Mouse (Mus musculus) forebrain, embryonic 15.5 days (tissue): ENCODE measurements around the gene Cd302. TPM values are rescaled to one million over a fixed set of nuclear protein-coding genes. Genes with fewer than 3 reads are reported as not detected.

ENCODE experiments used
- ATAC-seq: fragments of 200-750 bp; cut with Nextera tagmentation; replicated peaks from 2 replicates; pipeline ENCODE4 v1.8.0; 2017; ENCODE audit warnings: mild to moderate bottlenecking, moderate TSS enrichment, moderate library complexity
- H3K27ac ChIP-seq: fragments of 300-500 bp; sonication (generic); replicated peaks from 2 replicates; pipeline ENCODE4 v1.5.1; 2015; ENCODE audit warnings: mild to moderate bottlenecking, inconsistent platforms
- H3K27me3 ChIP-seq: fragments of 300-500 bp; sonication (generic); 2 replicates; pipeline ENCODE4 v1.6.1; 2015; ENCODE audit warnings: inconsistent platforms
- H3K36me3 ChIP-seq: fragments of 300-500 bp; sonication (generic); 2 replicates; pipeline ENCODE4 v1.6.1; 2015; ENCODE audit warnings: mild to moderate bottlenecking, inconsistent platforms
- H3K4me1 ChIP-seq: fragments of 300-500 bp; sonication (generic); 2 replicates; pipeline ENCODE4 v1.6.1; 2015; ENCODE audit warnings: inconsistent platforms
- H3K4me2 ChIP-seq: fragments of 300-500 bp; sonication (generic); replicated peaks from 2 replicates; pipeline ENCODE4 v1.6.1; 2015; ENCODE audit warnings: mild to moderate bottlenecking, inconsistent platforms
- H3K4me3 ChIP-seq: fragments of 300-500 bp; sonication (generic); 2 replicates; pipeline ENCODE4 v1.5.1; 2015; ENCODE audit warnings: mild to moderate bottlenecking, inconsistent platforms
- H3K9ac ChIP-seq: fragments of 300-500 bp; sonication (generic); replicated peaks from 2 replicates; pipeline ENCODE4 v1.6.1; 2015; ENCODE audit warnings: mild to moderate bottlenecking, inconsistent platforms
- H3K9me3 ChIP-seq: fragments of 300-500 bp; sonication (generic); 2 replicates; pipeline ENCODE4 v1.6.1; 2016; ENCODE audit warnings: inconsistent platforms
- WGBS: fragments of 180-500 bp; shearing (Covaris S2); methylation state at CpG from one replicate; pipeline ENCODE4 v1.1.7; 2015; ENCODE audit warnings: mixed read lengths; 5-methylcytosine and 5-hydroxymethylcytosine counted together
- polyA plus RNA-seq: library from polyadenylated mRNA; unstranded; fragments of >200 nt; fragmentation: Nextera tagmentation; extraction: Ambion mirVana; gene quantifications from 2 replicates; pipeline ENCODE4 v1.2.1, GENCODE M21; 2015

Cd302 gene
- polyA plus RNA-seq, 1 experiment from 2014 or later: 10.3 TPM

DNA sequence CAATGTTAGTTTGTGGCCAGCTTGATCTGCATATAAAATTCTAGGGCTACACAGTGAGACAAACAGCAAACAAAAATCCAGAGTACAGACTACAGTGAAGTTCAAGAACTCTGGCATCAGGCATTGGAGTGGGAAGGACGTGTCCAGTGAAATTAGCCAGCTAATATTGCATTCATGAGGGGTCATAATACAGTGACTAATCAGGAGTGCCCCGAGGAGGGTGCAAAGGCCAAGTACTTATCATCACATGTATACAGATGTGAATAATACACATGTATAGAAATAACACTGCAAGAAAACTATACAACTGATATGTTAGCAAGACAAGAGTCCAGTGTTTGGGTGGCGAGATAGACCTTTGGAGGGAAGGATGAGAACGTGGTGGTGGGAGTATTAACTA is 31.5 kb downstream of the Cd302 start:
- H3K27ac ChIP-seq: no peak overlapping the region
- H3K36me3 ChIP-seq: peaks cover 14% of the 10 kb centered on the region; the same call in 1 of the 2 replicates
- H3K4me1 ChIP-seq: no peaks in the 10 kb centered on the region
- ATAC-seq: no peak
- no peak overlapping the region for H3K4me3 ChIP-seq
- H3K4me2 ChIP-seq: no peak overlapping the region
- H3K27me3 ChIP-seq: no peaks in the 10 kb centered on the region
- H3K9me3 ChIP-seq: no peaks in the 10 kb centered on the region
- no peak overlapping the region for H3K9ac ChIP-seq
- WGBS: 85% methylated on average over 4 of the region's 4 CpGs

GRCm38 (mm10) chr2:60234506-60234905 is 49.8 kb downstream of the Cd302 start:
- Histone ChIP-seq H3K36me3 (peaks cover 78% of the 10 kb centered on the region), H3K9ac (no peak overlapping the region), H3K4me2 (no peak overlapping the region), H3K4me1 (no peaks in the 10 kb centered on the region), H3K9me3 (no peaks in the 10 kb centered on the region), H3K27ac (no peak overlapping the region), H3K4me3 (no peak overlapping the region), H3K27me3 (no peaks in the 10 kb centered on the region)
- 88% methylated on average over 7 of the region's 7 CpGs for WGBS
- ATAC-seq: no peak

GRCm38 (mm10) chr2:60233147-60233546 is 51.1 kb downstream of the Cd302 start:
- H3K27ac ChIP-seq: no peak overlapping the region
- no peak overlapping the region for H3K9ac ChIP-seq
- no peaks in the 10 kb centered on the region for H3K4me1 ChIP-seq
- H3K9me3 ChIP-seq: no peaks in the 10 kb centered on the region
- no peak overlapping the region for H3K4me3 ChIP-seq
- no peak overlapping the region for H3K4me2 ChIP-seq
- H3K36me3 ChIP-seq: peaks cover 68% of the 10 kb centered on the region
- WGBS: 76% methylated on average over 2 of the region's 2 CpGs
- H3K27me3 ChIP-seq: no peaks in the 10 kb centered on the region
- ATAC-seq: no peak

- Histone ChIP-seq H3K36me3 (peaks cover 43% of the 10 kb centered on the region), H3K4me2 (no peak overlapping the region), H3K9me3 (no peaks in the 10 kb centered on the region), H3K27me3 (no peaks in the 10 kb centered on the region), H3K4me3 (no peak overlapping the region), H3K9ac (no peak overlapping the region), H3K4me1 (no peaks in the 10 kb centered on the region), H3K27ac (no peak overlapping the region)
- 96% methylated on average over 2 of the region's 2 CpGs for WGBS
- no peak for ATAC-seq
These were observed 53.9 kb downstream of the Cd302 start for GRCm38 (mm10) chr2:60230361-60230760.

- Histone ChIP-seq H3K4me2 (no peak overlapping the region), H3K27ac (no peak overlapping the region), H3K9ac (no peak overlapping the region), H3K4me3 (no peak overlapping the region), H3K9me3 (no peaks in the 10 kb centered on the region), H3K36me3 (peaks cover 33% of the 10 kb centered on the region), H3K27me3 (no peaks in the 10 kb centered on the region), H3K4me1 (no peaks in the 10 kb centered on the region)
- 38% methylated on average over 1 of the region's 1 CpGs for WGBS
- no peak for ATAC-seq
These were observed 55.8 kb downstream of the Cd302 start for GRCm38 (mm10) chr2:60228470-60228869.

- ATAC-seq: no peak
- WGBS: 76% methylated on average over 1 of the region's 1 CpGs
- Histone ChIP-seq H3K4me1 (peaks cover 4% of the 10 kb centered on the region), H3K4me2 (no peak overlapping the region), H3K27ac (no peak overlapping the region), H3K9me3 (no peaks in the 10 kb centered on the region), H3K36me3 (no peaks in the 10 kb centered on the region), H3K27me3 (no peaks in the 10 kb centered on the region), H3K9ac (no peak overlapping the region), H3K4me3 (no peak overlapping the region)
These were observed 60.8 kb downstream of the Cd302 start for GRCm38 (mm10) chr2:60223489-60223888.

DNA sequence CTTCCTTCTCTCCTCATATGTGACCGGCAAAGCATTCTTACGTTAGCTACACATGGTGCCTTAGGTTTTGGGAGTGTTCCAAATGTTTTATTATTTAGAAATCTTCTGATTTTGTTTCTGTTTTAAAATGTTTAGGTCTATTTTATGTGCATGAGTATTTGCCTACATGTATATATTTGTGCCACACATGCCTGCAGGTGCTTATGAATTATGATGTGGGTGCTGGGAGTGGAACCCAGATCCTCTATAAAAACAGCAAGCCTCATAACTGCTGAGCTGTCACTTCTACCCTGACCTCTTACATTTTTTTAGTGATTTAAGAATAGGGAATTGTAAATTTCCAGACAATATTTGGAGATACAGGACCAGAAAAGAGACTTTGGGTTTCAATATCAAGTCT is 62.3 kb downstream of the Cd302 start:
- H3K27ac ChIP-seq: no peak overlapping the region
- no peak for ATAC-seq
- no peak overlapping the region for H3K4me3 ChIP-seq
- H3K36me3 ChIP-seq: no peaks in the 10 kb centered on the region
- 81% methylated on average over 2 of the region's 2 CpGs for WGBS
- H3K4me1 ChIP-seq: peaks cover 7% of the 10 kb centered on the region
- H3K27me3 ChIP-seq: no peaks in the 10 kb centered on the region
- H3K9me3 ChIP-seq: no peaks in the 10 kb centered on the region
- no peak overlapping the region for H3K9ac ChIP-seq
- no peak overlapping the region for H3K4me2 ChIP-seq

GRCm38 (mm10) chr2:60221236-60221635 is 63.1 kb downstream of the Cd302 start:
- ATAC-seq: no peak
- Histone ChIP-seq H3K36me3 (no peaks in the 10 kb centered on the region), H3K9ac (no peak overlapping the region), H3K9me3 (no peaks in the 10 kb centered on the region), H3K4me3 (no peak overlapping the region), H3K4me1 (peaks cover 10% of the 10 kb centered on the region), H3K27me3 (no peaks in the 10 kb centered on the region), H3K27ac (no peak overlapping the region), H3K4me2 (no peak overlapping the region)
- WGBS: 81% methylated on average over 6 of the region's 6 CpGs

GRCm38 (mm10) chr2:60217620-60218019 is 66.7 kb downstream of the Cd302 start:
- Histone ChIP-seq H3K4me3 (no peak overlapping the region), H3K9me3 (no peaks in the 10 kb centered on the region), H3K27me3 (no peaks in the 10 kb centered on the region), H3K27ac (no peak overlapping the region), H3K36me3 (0 out of 2 replicates have a peak, but pooled peaks cover 3% of the 10 kb centered on the region), H3K4me1 (peaks cover 30% of the 10 kb centered on the region), H3K4me2 (no peak overlapping the region), H3K9ac (no peak overlapping the region)
- ATAC-seq: no peak
- 90% methylated on average over 6 of the region's 6 CpGs for WGBS

GRCm38 (mm10) chr2:60216547-60217153 is 67.6 kb downstream of the Cd302 start:
- H3K9me3 ChIP-seq: no peaks in the 10 kb centered on the region
- H3K4me2 ChIP-seq: no peak overlapping the region
- no peak for ATAC-seq
- H3K27me3 ChIP-seq: no peaks in the 10 kb centered on the region
- no peak overlapping the region for H3K27ac ChIP-seq
- WGBS: 91% methylated on average over 4 of the region's 4 CpGs
- H3K36me3 ChIP-seq: 0 out of 2 replicates have a peak, but pooled peaks cover 3% of the 10 kb centered on the region
- no peak overlapping the region for H3K9ac ChIP-seq
- no peak overlapping the region for H3K4me3 ChIP-seq
- H3K4me1 ChIP-seq: peaks cover 38% of the 10 kb centered on the region

- H3K4me3 ChIP-seq: no peak overlapping the region
- no peak overlapping the region for H3K27ac ChIP-seq
- peaks cover 44% of the 10 kb centered on the region for H3K4me1 ChIP-seq
- no peak overlapping the region for H3K4me2 ChIP-seq
- ATAC-seq: no peak
- H3K36me3 ChIP-seq: 0 out of 2 replicates have a peak, but pooled peaks cover 3% of the 10 kb centered on the region
- no peaks in the 10 kb centered on the region for H3K9me3 ChIP-seq
- no peak overlapping the region for H3K9ac ChIP-seq
- no peaks in the 10 kb centered on the region for H3K27me3 ChIP-seq
- WGBS: 97% methylated on average over 2 of the region's 2 CpGs
These were observed 69.6 kb downstream of the Cd302 start for GRCm38 (mm10) chr2:60214683-60215082.

DNA sequence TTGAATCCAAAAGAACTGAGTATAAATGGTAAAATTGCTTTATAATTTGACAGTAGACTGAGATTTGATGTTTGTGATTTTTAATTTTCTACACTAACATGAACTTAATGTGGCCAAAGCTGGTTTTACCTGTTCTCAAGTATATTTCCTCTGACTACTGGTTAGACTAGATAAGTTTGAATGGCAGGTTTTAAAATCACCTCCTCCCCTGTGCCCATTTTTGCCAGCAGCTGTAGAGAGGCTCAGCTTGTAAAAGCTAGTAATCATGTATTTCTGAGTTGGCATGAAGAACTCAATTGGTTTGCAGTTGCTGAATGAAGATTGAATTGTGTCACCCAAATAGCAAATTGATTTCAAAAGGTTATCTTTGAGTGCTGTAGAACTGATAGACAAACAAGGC is 71.8 kb downstream of the Cd302 start:
- H3K4me3 ChIP-seq: no peak overlapping the region
- no peaks in the 10 kb centered on the region for H3K27me3 ChIP-seq
- H3K4me1 ChIP-seq: peaks cover 53% of the 10 kb centered on the region
- no peak overlapping the region for H3K27ac ChIP-seq
- no peak overlapping the region for H3K4me2 ChIP-seq
- no peaks in the 10 kb centered on the region for H3K9me3 ChIP-seq
- H3K36me3 ChIP-seq: 0 out of 2 replicates have a peak, but pooled peaks cover 3% of the 10 kb centered on the region
- H3K9ac ChIP-seq: no peak overlapping the region
- ATAC-seq: no peak

DNA sequence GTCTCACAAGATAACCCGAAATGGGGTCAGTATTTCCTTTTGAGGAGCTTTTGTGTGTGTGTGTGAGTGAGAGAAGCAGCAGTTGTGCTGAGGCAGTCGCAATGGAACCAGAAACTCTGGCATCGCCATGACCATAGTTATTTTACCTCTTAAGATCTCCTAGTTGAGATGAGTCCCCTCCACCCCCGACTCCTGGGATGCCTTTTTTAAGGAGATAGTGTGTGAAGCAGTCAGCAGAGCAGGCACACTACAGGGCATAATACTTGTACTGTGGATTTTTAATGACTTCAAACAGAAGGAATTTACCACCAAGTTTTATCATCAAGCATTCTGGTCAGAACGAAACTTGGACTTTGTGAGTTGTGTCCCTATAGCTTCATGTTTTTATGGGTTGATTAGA is 73.5 kb downstream of the Cd302 start:
- Histone ChIP-seq H3K27ac (no peak overlapping the region), H3K27me3 (no peaks in the 10 kb centered on the region), H3K9me3 (no peaks in the 10 kb centered on the region), H3K36me3 (peaks cover 3% of the 10 kb centered on the region; the same call in 1 of the 2 replicates), H3K4me3 (peak overlapping the region; percentile 91), H3K4me2 (peak overlapping the region; percentile 64), H3K9ac (peak overlapping the region; percentile 95), H3K4me1 (peaks cover 44% of the 10 kb centered on the region)
- WGBS: 17% methylated on average over 5 of the region's 5 CpGs
- no peak for ATAC-seq
